Mouse (Mus musculus) liver, adult 2 months (tissue): ENCODE measurements around the gene Cbx5. TPM values are rescaled to one million over a fixed set of nuclear protein-coding genes. Genes with fewer than 3 reads are reported as not detected.
A peak's percentile ranks its signal among the peaks of the same experiment; 100 is the strongest.
"Not testable (repeated sequence)": the region's sequence is repeated elsewhere in the genome, so short reads cannot be mapped to it uniquely, and the experiment has no call there.

Experiments
- DNase-seq: peaks from one replicate; pipeline ENCODE4 v3.0.0-alpha.2; 2011; ENCODE audit warnings: low read depth, low spot score; ENCODE audit errors: extremely low read depth
- H3K27ac ChIP-seq: fragments of 200-500 bp; replicated peaks from 2 replicates; pipeline ENCODE4 v1.5.1; 2012; ENCODE audit warnings: low read depth, mild to moderate bottlenecking, control low read depth, inconsistent platforms, low read length; ENCODE audit not compliant: insufficient read depth
- H3K27me3 ChIP-seq: fragments of 200-500 bp; 2 replicates; pipeline ENCODE4 v1.6.1; 2012; ENCODE audit warnings: mild to moderate bottlenecking, moderate library complexity, low read length, inconsistent platforms; ENCODE audit not compliant: control insufficient read depth, insufficient read depth
- H3K36me3 ChIP-seq: fragments of 200-500 bp; 2 replicates; pipeline ENCODE4 v1.6.1; 2012; ENCODE audit warnings: low read length, inconsistent platforms; ENCODE audit not compliant: control insufficient read depth, insufficient read depth
- H3K4me1 ChIP-seq: fragments of 200-500 bp; 2 replicates; pipeline ENCODE4 v1.6.1; 2011; ENCODE audit warnings: low read length; ENCODE audit not compliant: control insufficient read depth, insufficient read depth
- H3K4me3 ChIP-seq: fragments of 200-500 bp; 2 replicates; pipeline ENCODE4 v1.5.1; 2011; ENCODE audit warnings: low read depth, mild to moderate bottlenecking, control low read depth, low read length, moderate library complexity; ENCODE audit not compliant: insufficient read depth
- H3K79me2 ChIP-seq: fragments of 200-500 bp; 2 replicates; pipeline ENCODE4 v1.6.1; 2012; ENCODE audit warnings: inconsistent platforms, mild to moderate bottlenecking, low read length, moderate library complexity; ENCODE audit not compliant: control insufficient read depth, insufficient read depth
- H3K9ac ChIP-seq: fragments of 200-500 bp; 2 replicates; pipeline ENCODE4 v1.6.1; 2012; ENCODE audit warnings: low read depth, mild to moderate bottlenecking, control low read depth, inconsistent platforms, low read length
- CTCF ChIP-seq: fragments of 200-500 bp; IDR thresholded peaks from 2 replicates; pipeline ENCODE4 v1.5.1; 2011; ENCODE audit warnings: low read depth, low read length, control low read depth
- POLR2A ChIP-seq: fragments of 200-500 bp; IDR thresholded peaks from 2 replicates; pipeline ENCODE4 v1.6.1; 2011; ENCODE audit warnings: low read length, control low read depth; ENCODE audit not compliant: insufficient read depth; ENCODE audit errors: extremely low read depth
- whole genome bisulfite sequencing: fragments of 180-500 bp; shearing (Covaris S2); methylation state at CpG from one replicate; pipeline ENCODE4 v1.1.7; 2018; 5-methylcytosine and 5-hydroxymethylcytosine counted together
- polyA plus RNA-seq: library from polyadenylated mRNA; depleted of rRNA; stranded (reverse); fragments of >200 nt; gene quantifications from 2 replicates; pipeline ENCODE4 v1.2.3, GENCODE M21; 2012
- total RNA-seq: library from RNA; depleted of rRNA; stranded (reverse); fragments of >200 nt; gene quantifications from 2 replicates; pipeline ENCODE4 v1.2.3, GENCODE M21; 2014

Cbx5 gene
- total and polyA plus RNA-seq, 2 experiments = 4.2 to 14.1 TPM

DNA sequence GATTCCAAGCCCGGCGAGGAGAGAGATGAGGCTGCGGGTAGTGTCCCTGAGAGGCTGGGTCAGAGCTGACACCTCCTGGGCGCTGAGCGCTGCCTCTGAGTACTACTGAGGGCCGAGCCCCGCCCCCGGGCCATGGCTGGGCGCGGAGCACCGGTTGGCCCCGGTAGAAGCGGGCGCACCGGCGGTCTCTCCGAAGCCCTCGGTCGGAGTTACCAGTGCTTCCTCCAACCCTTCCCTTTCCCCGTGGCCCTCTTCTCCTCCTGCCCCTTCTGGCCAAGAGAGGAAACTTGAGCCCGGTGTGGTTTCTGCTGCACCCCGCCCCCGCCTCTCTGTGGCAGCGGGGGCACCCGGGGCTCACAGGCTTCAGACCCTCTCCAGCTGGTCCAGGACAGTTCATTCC lies 15.6 kb upstream of the Cbx5 start:
- Histone ChIP-seq H3K27me3 (no peaks in the 10 kb centered on the region), H3K27ac (peak overlapping the region; percentile 38; the same call in 1 of the 2 replicates), H3K4me1 (peaks cover 9% of the 10 kb centered on the region), H3K9ac (peak overlapping the region; percentile 74), H3K79me2 (no peaks in the 10 kb centered on the region), H3K36me3 (no peaks in the 10 kb centered on the region), H3K4me3 (peak overlapping the region; percentile 52)
- 1% methylated on average over 25 of the region's 25 CpGs for WGBS
- no peak for TF ChIP-seq POLR2A
- TF ChIP-seq CTCF = no peak
- no peak for DNase-seq

DNA sequence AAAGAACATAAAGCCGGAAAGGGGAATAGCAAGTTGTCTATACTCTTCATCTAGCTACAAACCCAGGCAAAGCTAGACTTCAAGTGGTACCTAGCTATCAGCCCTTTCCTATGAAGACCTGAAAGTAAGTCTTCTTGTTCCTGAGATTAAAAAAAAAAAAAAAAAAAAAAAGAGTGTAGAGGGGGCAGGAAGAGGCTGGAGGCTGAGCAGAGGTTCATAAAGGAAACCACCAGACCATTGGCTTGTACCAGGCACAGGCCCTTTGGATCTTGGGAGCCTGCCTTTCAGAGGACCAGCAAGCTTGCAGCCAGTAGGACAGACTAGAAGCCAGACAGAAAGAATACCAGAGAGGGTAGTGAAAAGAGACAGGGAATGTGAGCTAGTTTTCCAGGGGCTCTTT lies 13.7 kb upstream of the Cbx5 start:
- whole genome bisulfite sequencing = 97% methylated on average over 1 of the region's 1 CpGs
- TF ChIP-seq POLR2A (no peak), CTCF (no peak)
- DNase-seq = no peak
- Histone ChIP-seq H3K4me1 (peaks cover 5% of the 10 kb centered on the region), H3K27me3 (no peaks in the 10 kb centered on the region), H3K27ac (no peak overlapping the region), H3K4me3 (no peak overlapping the region), H3K79me2 (no peaks in the 10 kb centered on the region), H3K36me3 (0 out of 2 replicates have a peak, but pooled peaks cover under 1% of the 10 kb centered on the region), H3K9ac (no peak overlapping the region)

DNA sequence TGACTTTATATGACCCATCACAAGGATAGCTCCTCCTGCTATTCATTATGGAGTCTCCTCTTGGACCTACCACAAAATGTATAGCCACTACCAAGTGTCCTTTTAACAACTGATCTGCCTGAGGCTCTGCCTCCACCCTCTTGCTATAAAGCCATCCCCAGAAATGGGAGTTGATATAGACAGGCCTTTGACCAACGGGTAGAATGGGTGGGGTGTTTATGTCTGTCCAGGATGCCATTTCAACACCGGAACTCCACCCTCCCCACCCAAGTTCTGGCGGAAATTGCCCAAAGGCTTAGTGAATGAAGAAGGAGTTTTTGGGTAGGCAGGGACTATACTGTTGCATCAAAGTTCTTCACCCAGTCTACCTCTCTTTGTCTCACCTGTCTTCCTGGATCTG lies 13.0 kb upstream of the Cbx5 start:
- no peaks in the 10 kb centered on the region for H3K27me3 ChIP-seq
- TF ChIP-seq POLR2A (no peak), CTCF (no peak)
- DNase-seq = no peak
- H3K36me3 ChIP-seq = peaks cover 6% of the 10 kb centered on the region
- H3K4me3 ChIP-seq = no peak overlapping the region
- no peaks in the 10 kb centered on the region for H3K79me2 ChIP-seq
- peaks cover 2% of the 10 kb centered on the region; the same call in 1 of the 2 replicates for H3K4me1 ChIP-seq
- H3K9ac ChIP-seq = no peak overlapping the region
- H3K27ac ChIP-seq = no peak overlapping the region
- WGBS = 83% methylated on average over 3 of the region's 3 CpGs

DNA sequence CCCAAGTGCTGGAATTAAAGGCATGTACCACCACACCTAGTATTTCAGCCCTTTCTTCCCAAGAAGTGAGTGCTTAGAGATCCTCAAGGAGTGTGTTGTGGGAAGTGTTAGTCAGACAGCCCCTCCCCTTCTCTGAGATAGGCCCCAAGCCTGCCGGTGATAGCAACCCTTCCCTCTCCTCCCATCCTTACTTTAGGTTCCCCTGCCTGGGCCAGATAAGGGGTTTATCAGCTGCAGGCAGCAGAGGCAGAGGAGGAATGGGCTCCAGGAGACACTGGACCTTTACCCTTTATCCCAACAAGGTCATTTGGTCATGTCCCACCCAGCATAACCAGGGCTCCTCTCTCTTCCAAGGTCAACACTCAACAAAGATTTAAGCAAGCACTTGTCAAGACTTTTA lies 12.0 kb upstream of the Cbx5 start:
- H3K4me3 ChIP-seq = no peak overlapping the region
- DNase-seq = no peak
- H3K9ac ChIP-seq = no peak overlapping the region
- no peak overlapping the region for H3K27ac ChIP-seq
- peaks cover 17% of the 10 kb centered on the region for H3K36me3 ChIP-seq
- TF ChIP-seq CTCF (no peak), POLR2A (no peak)
- WGBS = 59% methylated on average over 1 of the region's 1 CpGs
- H3K27me3 ChIP-seq = no peaks in the 10 kb centered on the region
- no peaks in the 10 kb centered on the region for H3K79me2 ChIP-seq
- H3K4me1 ChIP-seq = peaks cover 2% of the 10 kb centered on the region; the same call in 1 of the 2 replicates

DNA sequence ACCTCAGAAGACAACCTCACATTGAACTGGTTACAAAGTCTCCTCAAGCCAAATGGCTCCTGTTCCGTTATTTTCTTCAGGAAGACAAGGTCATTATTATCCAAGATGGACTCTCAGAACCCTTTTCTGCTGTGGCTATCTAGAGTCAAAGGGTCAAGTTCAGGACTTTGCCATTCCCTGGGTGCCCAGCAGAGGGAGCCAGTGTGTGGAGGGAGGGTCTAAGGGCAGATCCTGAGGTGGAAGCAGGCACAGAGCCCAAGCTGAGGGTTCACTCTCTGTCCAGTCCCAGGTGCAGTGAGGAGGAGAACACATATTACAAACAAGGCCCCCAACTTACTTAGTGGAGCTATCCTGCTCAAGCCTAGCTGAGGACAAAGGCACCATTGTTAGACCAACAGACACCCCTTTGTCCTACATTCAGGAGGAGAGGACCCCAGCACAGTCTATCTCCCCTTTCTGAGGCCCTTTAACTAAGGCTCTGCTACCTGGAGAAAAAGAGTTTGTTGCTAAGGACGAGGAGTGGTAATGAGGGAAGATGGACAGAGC lies 10.7 kb upstream of the Cbx5 start:
- Histone ChIP-seq H3K9ac (no peak overlapping the region), H3K4me3 (no peak overlapping the region), H3K36me3 (peaks cover 28% of the 10 kb centered on the region), H3K27me3 (no peaks in the 10 kb centered on the region), H3K27ac (no peak overlapping the region), H3K79me2 (no peaks in the 10 kb centered on the region), H3K4me1 (peaks cover 2% of the 10 kb centered on the region; the same call in 1 of the 2 replicates)
- 32% methylated on average over 2 of the region's 2 CpGs for WGBS
- TF ChIP-seq POLR2A (no peak), CTCF (peak; percentile 98)
- peak; percentile 78 for DNase-seq

DNA sequence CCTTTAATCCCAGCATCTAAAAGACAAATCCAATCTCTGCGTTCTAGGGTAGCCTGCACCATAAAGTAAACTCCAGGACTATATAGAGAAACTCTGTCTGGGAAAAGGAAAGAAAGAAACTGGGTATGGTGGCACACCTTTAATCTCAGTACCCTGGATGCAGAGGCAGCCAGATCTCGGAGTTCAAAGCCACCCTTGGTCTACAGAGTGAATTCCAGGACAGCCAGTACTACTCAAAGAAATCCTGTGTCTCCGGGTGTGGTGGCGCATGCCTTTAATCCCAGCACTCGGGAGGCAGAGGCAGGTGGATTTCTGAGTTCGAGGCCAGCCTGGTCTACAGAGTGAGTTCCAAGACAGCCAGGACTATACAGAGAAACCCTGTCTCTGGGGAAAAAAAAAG lies 9.9 kb upstream of the Cbx5 start:
- not testable (repeated sequence) for H3K79me2 ChIP-seq, H3K27ac ChIP-seq, H3K4me3 ChIP-seq, DNase-seq, H3K4me1 ChIP-seq, H3K27me3 ChIP-seq, H3K9ac ChIP-seq
- 87% methylated on average over 6 of the region's 6 CpGs for WGBS
- peaks cover 33% of the 10 kb centered on the region for H3K36me3 ChIP-seq
